Comparison of ENCODE assay signal across 37 mouse cellular contexts in genomic region chr11:87870096-87870495, GRCm38 (mm10). TPM values are rescaled to one million over a fixed set of nuclear protein-coding genes. Genes with fewer than 3 reads are reported as not detected.
DNase-seq lines count a peak whose midpoint lies in the region; ATAC-seq and TF ChIP-seq lines count a peak whose summit lies in the region.
"Had no signal": no experiment of that assay in that cellular context is flagged by ENCODE, and none has a peak within 500 bp of the region (broad histone marks: within the 10 kb centered on the region; RNA-seq: fewer than 3 reads in every experiment).

No protein-coding gene starts in this region.

- H3K4me2 ChIP-seq in intestine, postnatal 0 days (replicated peaks; ENCODE audit: low read depth), result no peak overlapping the region
- no peak overlapping the region for H3K4me2 ChIP-seq in intestine, embryonic 15.5 days (replicated peaks)
- H3K4me2 ChIP-seq: embryonic facial prominence, embryonic 13.5 days; heart, embryonic 11.5 days; hindbrain, embryonic 12.5 days; hindbrain, embryonic 15.5 days had no signal

- H3K9ac ChIP-seq in intestine, postnatal 0 days (ENCODE audit: low read depth, low read length), result no peak overlapping the region
- no peak overlapping the region for H3K9ac ChIP-seq in intestine, embryonic 15.5 days
- H3K9ac ChIP-seq: embryonic facial prominence, embryonic 13.5 days; forebrain, postnatal 0 days; hindbrain, embryonic 12.5 days; hindbrain, embryonic 15.5 days had no signal

- no peaks in the 10 kb centered on the region for H3K27me3 ChIP-seq in intestine, postnatal 0 days (replicated peaks; ENCODE audit: control insufficient read depth, insufficient read depth, low read length)
- no peaks in the 10 kb centered on the region for H3K27me3 ChIP-seq in intestine, embryonic 15.5 days (replicated peaks)
- H3K27me3 ChIP-seq: embryonic facial prominence, embryonic 13.5 days; hindbrain, embryonic 12.5 days; hindbrain, embryonic 15.5 days had no signal

- ATAC-seq in intestine, postnatal 0 days, result no peak
- ATAC-seq in intestine, embryonic 15.5 days, result no peak
- ATAC-seq: forebrain, embryonic 14.5 days; forebrain, postnatal 0 days had no signal

- no peaks in the 10 kb centered on the region for H3K36me3 ChIP-seq in intestine, postnatal 0 days (ENCODE audit: control insufficient read depth, insufficient read depth)
- H3K36me3 ChIP-seq in intestine, embryonic 15.5 days, result no peaks in the 10 kb centered on the region
- H3K36me3 ChIP-seq: embryonic facial prominence, embryonic 13.5 days; hindbrain, embryonic 12.5 days; hindbrain, embryonic 15.5 days had no signal

- no peak overlapping the region for H3K27ac ChIP-seq in intestine, postnatal 0 days (ENCODE audit: low read depth, low read length)
- H3K27ac ChIP-seq in intestine, embryonic 15.5 days, result no peak overlapping the region
- H3K27ac ChIP-seq: embryonic facial prominence, embryonic 13.5 days; gastrocnemius, adult 2 months; hindbrain, embryonic 12.5 days; hindbrain, embryonic 15.5 days had no signal

- H3K4me1 ChIP-seq in intestine, postnatal 0 days (replicated peaks; ENCODE audit: control insufficient read depth, insufficient read depth, low read length), result no peaks in the 10 kb centered on the region
- no peaks in the 10 kb centered on the region for H3K4me1 ChIP-seq in intestine, embryonic 15.5 days (replicated peaks)
- H3K4me1 ChIP-seq: embryonic facial prominence, embryonic 13.5 days; hindbrain, embryonic 12.5 days; hindbrain, embryonic 15.5 days had no signal

- H3K4me3 ChIP-seq in intestine, postnatal 0 days (ENCODE audit: low read depth, low read length), result no peak overlapping the region
- H3K4me3 ChIP-seq in intestine, embryonic 15.5 days (replicated peaks), result no peak overlapping the region
- H3K4me3 ChIP-seq: embryonic facial prominence, embryonic 13.5 days; erythroblast, embryonic 14.5 days; gastrocnemius, adult 2 months; hindbrain, embryonic 12.5 days; hindbrain, embryonic 15.5 days had no signal

- 0 out of 2 replicates have a peak, but pooled peaks have one; percentile 14 for TF ChIP-seq CTCF in intestine, postnatal 0 days (IDR thresholded peaks at IDR 0.05; ENCODE audit: low read depth)

- DNase-seq in embryo, embryonic 11 days, result peak; percentile 7
- no peak for DNase-seq in embryo, embryonic 10 days (ENCODE audit: low spot score)
- peak; percentile 68 for DNase-seq in ES-CJ7 (ENCODE audit: low read depth, low spot score)
- no peak for DNase-seq in adrenal gland, postnatal 36 days
- no peak for DNase-seq in spleen, adult 12 weeks (ENCODE audit: low spot score)
- DNase-seq: adrenal gland, adult 2 months; adrenal gland, postnatal 14 days; B cell, adult 2 months; cerebellum, adult 11-12 months; cerebellum, adult 8-10 months; cerebellum, postnatal 10 days; cerebellum, postnatal 36 days; forebrain, postnatal 0 days; gastrocnemius, adult 2 months; gastrocnemius, postnatal 14 days; heart, adult 11 months; kidney, adult 18-20 months had no signal

- WGBS in intestine, postnatal 0 days, result 73% methylated on average over 2 of the region's 2 CpGs
- 74% methylated on average over 2 of the region's 2 CpGs for WGBS in intestine, embryonic 15.5 days

- no peaks in the 10 kb centered on the region for H3K9me3 ChIP-seq in intestine, postnatal 0 days (ENCODE audit: control insufficient read depth)
- no peaks in the 10 kb centered on the region for H3K9me3 ChIP-seq in intestine, embryonic 15.5 days
- H3K9me3 ChIP-seq: embryonic facial prominence, embryonic 13.5 days; hindbrain, embryonic 12.5 days; hindbrain, embryonic 15.5 days had no signal

RNA-seq across cellular contexts. Expression of gene Epx, which starts 5.2 kb away (rescaled TPM):
- 0.16 TPM in 1 of 2 replicates, not detected in the other for polyA plus RNA-seq in intestine, postnatal 0 days (2015; fragmentation: Nextera tagmentation; extraction: Ambion mirVana)
- polyA plus RNA-seq in intestine, embryonic 15.5 days (2015; fragmentation: Nextera tagmentation; extraction: Ambion mirVana), result 0.14 and 0.16 TPM in 2 replicates
- not detected for total RNA-seq in adrenal gland, postnatal 36 days (2021)
- total RNA-seq: adrenal gland, adult 2 months; CH12.LX; gastrocnemius, adult 2 months; gastrocnemius, postnatal 14 days; gastrocnemius, postnatal 4 days; heart, adult 8-10 months; heart, postnatal 25 days had no signal
- polyA plus RNA-seq: adrenal gland, adult 2 months; heart, embryonic 11.5 days had no signal

RNA-seq across cellular contexts. Expression of gene Mks1, which starts 17.1 kb away (rescaled TPM):
- polyA plus RNA-seq in intestine, postnatal 0 days (2015; fragmentation: Nextera tagmentation; extraction: Ambion mirVana), result 2.4 and 2.6 TPM in 2 replicates
- 10.2 and 10.5 TPM in 2 replicates for polyA plus RNA-seq in intestine, embryonic 15.5 days (2015; fragmentation: Nextera tagmentation; extraction: Ambion mirVana)
- total RNA-seq in adrenal gland, postnatal 36 days (2021), result 10 to 100 TPM in 1 of 2 experiments, 1 to 10 TPM in 1; 9.3 to 10.2 TPM

RNA-seq across cellular contexts. Expression of gene Olfr462, which starts 22.0 kb away (rescaled TPM):
- polyA plus RNA-seq in intestine, postnatal 0 days (2015; fragmentation: Nextera tagmentation; extraction: Ambion mirVana), result not detected in 2 replicates
- not detected in 2 replicates for polyA plus RNA-seq in intestine, embryonic 15.5 days (2015; fragmentation: Nextera tagmentation; extraction: Ambion mirVana)
- not detected for total RNA-seq in adrenal gland, postnatal 36 days (2021)
- total RNA-seq: adrenal gland, adult 2 months; adrenal gland, postnatal 14 days; ES-E14; forebrain, postnatal 0 days; gastrocnemius, adult 2 months; gastrocnemius, postnatal 14 days; gastrocnemius, postnatal 4 days; heart, adult 8-10 months; heart, postnatal 25 days; hematopoietic stem cell, adult 5-6 weeks had no signal
- polyA plus RNA-seq: adrenal gland, adult 2 months; brain, embryonic 14.5 days; cortical plate, adult 2 months; embryonic facial prominence, embryonic 13.5 days; erythroblast, embryonic 14.5 days; forebrain, embryonic 14.5 days; forebrain, postnatal 0 days; frontal cortex, adult 2 months; heart, embryonic 11.5 days; heart, embryonic 14.5 days; heart, postnatal 0 days; hindbrain, embryonic 12.5 days; hindbrain, embryonic 15.5 days; intestine, embryonic 14.5 days had no signal

RNA-seq across cellular contexts. Expression of gene Olfr463, which starts 27.1 kb away (rescaled TPM):
- polyA plus RNA-seq in intestine, postnatal 0 days (2015; fragmentation: Nextera tagmentation; extraction: Ambion mirVana), result not detected in 2 replicates
- polyA plus RNA-seq in intestine, embryonic 15.5 days (2015; fragmentation: Nextera tagmentation; extraction: Ambion mirVana), result not detected in 2 replicates
- total RNA-seq in adrenal gland, postnatal 36 days (2021), result not detected
- total RNA-seq: adrenal gland, adult 2 months; adrenal gland, postnatal 14 days; CH12.LX; ES-E14; forebrain, postnatal 0 days; gastrocnemius, adult 2 months; gastrocnemius, postnatal 14 days; gastrocnemius, postnatal 4 days; heart, adult 8-10 months; heart, postnatal 25 days; hematopoietic stem cell, adult 5-6 weeks had no signal
- polyA plus RNA-seq: adrenal gland, adult 2 months; cortical plate, adult 2 months; embryonic facial prominence, embryonic 13.5 days; erythroblast, embryonic 14.5 days; forebrain, embryonic 14.5 days; forebrain, postnatal 0 days; frontal cortex, adult 2 months; heart, embryonic 11.5 days; heart, embryonic 14.5 days; heart, postnatal 0 days; hindbrain, embryonic 12.5 days; hindbrain, embryonic 15.5 days; intestine, embryonic 14.5 days had no signal

RNA-seq across cellular contexts. Expression of gene Lpo, which starts 42.0 kb away (rescaled TPM):
- polyA plus RNA-seq in intestine, postnatal 0 days (2015; fragmentation: Nextera tagmentation; extraction: Ambion mirVana), result 0.22 TPM in 1 of 2 replicates, not detected in the other
- polyA plus RNA-seq in intestine, embryonic 15.5 days (2015; fragmentation: Nextera tagmentation; extraction: Ambion mirVana), result 0.05 TPM in 1 of 2 replicates, not detected in the other
- total RNA-seq in adrenal gland, postnatal 36 days (2021), result not detected
- total RNA-seq: adrenal gland, adult 2 months; adrenal gland, postnatal 14 days; CH12.LX; ES-E14; gastrocnemius, adult 2 months; gastrocnemius, postnatal 14 days; gastrocnemius, postnatal 4 days; heart, adult 8-10 months; heart, postnatal 25 days; hematopoietic stem cell, adult 5-6 weeks had no signal
- polyA plus RNA-seq: adrenal gland, adult 2 months; erythroblast, embryonic 14.5 days; heart, postnatal 0 days had no signal

Comparison
In these comparisons a context has a peak if more than half of its experiments do, and no peak if none do; other contexts are left out.
1. DNase-seq: peak in embryo, embryonic 11 days (single experiment) and ES-CJ7 (single experiment); none in embryo, embryonic 10 days (single experiment), adrenal gland, postnatal 36 days (0 of 2) and spleen, adult 12 weeks (single experiment).